Mouse (Mus musculus): ENCODE results near the gene Dctn3.

Dctn3 gene

DNA sequence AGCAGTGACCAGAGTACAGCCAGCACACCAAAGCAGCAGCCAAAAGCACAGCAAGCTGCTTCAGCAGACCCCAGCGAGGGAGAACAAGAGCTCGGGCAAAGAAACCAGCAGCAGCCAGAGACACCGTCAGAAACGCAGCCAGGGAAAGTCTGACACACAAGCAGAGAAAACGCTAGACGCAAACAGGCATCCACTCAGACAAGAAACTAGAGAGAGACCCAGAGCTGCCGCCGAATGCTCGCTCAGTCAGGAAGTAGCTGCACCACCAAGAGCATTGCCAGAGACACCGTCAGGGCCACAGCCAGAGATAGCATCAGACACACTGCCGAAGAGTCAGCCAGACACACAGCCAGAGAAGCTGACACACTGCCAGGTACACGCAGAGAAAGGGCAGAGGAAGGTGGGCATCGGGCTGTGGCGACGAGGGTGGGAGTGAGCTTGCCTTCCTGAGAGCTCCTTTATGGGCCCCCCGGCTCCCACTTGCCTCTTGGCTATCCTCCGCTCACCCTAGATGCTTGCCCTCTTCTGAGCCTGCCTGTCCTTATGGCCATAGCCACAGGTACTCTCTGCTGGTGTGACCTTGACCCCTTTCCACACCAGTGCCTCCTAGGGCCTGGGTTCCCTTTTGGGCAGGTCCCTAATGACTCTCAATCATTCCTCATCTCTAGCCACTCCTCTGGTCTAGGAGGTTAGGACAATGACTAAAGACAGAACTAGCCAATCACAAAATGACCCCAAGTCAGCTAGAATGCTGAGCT is 46.5 kb downstream of the Dctn3 start:
- intact Hi-C loops (cut with DNase I) = no loop called here

- intact Hi-C loops (cut with DNase I) = no loop called here
These were observed 49.8 kb downstream of the Dctn3 start for GRCm38 (mm10) chr4:41673186-41673585.

- intact Hi-C loops (cut with DNase I) = no loop called here
These were observed 50.4 kb downstream of the Dctn3 start for GRCm38 (mm10) chr4:41672522-41672963.

DNA sequence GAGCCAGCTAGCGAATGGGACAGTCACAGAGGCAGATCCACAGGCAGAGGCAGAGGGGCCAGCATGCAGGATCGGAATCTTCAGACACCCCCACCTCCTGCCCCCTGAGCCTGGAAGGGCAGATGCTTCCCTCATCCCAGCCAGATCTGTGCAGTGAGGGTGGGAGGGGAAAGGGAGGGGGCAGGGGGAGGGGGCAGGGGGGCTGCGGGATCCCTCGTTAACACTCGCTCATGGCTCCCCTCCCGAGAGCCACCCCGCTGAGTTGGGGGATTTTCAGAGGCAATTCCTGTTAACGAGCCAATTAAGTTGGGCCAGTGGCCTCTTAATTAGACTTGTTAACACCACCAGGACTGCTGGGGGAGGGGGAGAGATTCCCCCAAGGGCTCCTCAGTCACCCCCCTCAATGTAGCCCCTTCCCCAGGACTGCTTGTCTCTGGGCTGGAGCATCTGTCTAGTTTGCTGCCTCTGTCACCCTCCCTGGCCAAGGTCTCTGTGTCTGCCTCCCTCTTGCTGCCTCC is 50.9 kb downstream of the Dctn3 start:
- intact Hi-C loops (cut with DNase I) = no loop called here

DNA sequence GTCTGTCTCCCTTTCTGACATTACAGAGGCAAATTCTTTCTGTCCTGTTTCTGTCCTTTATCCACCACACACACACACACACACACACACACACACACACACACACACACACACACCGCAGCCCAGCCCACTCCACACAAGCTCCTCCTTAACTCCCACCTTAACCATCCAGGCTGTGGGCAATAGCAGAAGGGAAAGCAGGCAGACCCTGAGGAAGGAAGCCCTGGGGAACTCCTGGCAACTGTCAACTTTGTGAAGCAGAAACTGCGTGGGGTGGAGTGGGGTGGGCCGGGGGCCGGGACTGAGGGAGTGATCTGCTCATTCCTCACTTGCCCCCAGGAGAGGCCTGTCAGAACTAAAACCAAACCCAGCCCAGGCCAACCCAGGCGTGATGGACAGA is 51.5 kb downstream of the Dctn3 start:
- intact Hi-C loops (cut with DNase I) = no loop called here

DNA sequence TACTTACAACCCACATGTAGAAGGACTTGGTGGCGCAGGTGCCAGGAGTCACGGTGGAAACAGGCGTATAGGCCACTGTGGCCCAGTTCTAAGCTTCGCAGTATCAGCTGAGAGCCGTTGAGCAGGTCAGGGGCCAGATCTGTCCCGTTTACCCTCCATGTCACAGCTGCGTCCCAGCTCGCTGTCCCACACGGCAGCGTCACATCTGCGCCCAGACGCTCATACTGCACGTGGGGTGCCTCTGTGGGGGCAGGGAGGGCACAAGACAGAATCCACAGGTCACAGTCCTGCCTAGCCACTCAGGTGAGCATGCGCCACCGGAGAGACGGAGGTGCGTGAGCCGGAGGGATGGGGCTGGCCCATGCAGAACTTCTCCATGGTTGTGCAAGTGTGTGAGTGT is 52.1 kb downstream of the Dctn3 start:
- intact Hi-C loops (cut with DNase I) = no loop called here

- intact Hi-C loops (cut with DNase I) = no loop called here
These were observed 56.3 kb downstream of the Dctn3 start for GRCm38 (mm10) chr4:41666646-41667045.

- intact Hi-C loops (cut with DNase I) = no loop called here
These were observed 57.8 kb downstream of the Dctn3 start for GRCm38 (mm10) chr4:41665009-41665675.
